ENCODE assay signal across 10 mouse cellular contexts in the genomic region with DNA sequence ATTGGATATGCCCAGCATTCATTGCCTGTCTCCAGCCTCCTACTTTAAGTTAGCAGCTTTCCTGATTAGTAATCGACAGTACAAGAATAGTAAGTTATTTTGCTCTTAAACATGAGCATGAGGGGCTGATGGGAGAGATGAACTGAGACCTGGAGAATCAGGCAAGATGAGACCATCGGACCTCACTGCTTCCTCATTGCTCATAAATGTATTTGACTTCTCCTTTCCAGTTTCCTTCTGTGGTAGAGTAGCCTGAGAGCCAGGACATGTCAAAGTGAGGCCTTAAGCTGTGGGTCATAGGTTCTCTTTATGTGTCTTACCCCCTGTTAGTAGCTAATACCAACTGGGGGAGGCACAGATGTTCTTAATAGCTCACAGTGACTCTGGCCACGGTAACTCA. TPM values are rescaled to one million over a fixed set of nuclear protein-coding genes. Genes with fewer than 3 reads are reported as not detected.
DNase-seq lines count a peak whose midpoint lies in the region; ATAC-seq and TF ChIP-seq lines count a peak whose summit lies in the region.
"Had no signal": no experiment of that assay in that cellular context is flagged by ENCODE, and none has a peak within 500 bp of the region (broad histone marks: within the 10 kb centered on the region; RNA-seq: fewer than 3 reads in every experiment).

No protein-coding gene starts in this region.

- H3K9me3 ChIP-seq in lung, postnatal 0 days (ENCODE audit: low read length), result no peaks in the 10 kb centered on the region
- H3K9me3 ChIP-seq in liver, embryonic 11.5 days (ENCODE audit: control insufficient read depth, low read length), result no peaks in the 10 kb centered on the region
- no peaks in the 10 kb centered on the region for H3K9me3 ChIP-seq in forebrain, embryonic 14.5 days (replicated peaks; ENCODE audit: control insufficient read depth, low read length)
- H3K9me3 ChIP-seq: hindbrain, embryonic 10.5 days; lung, embryonic 15.5 days had no signal

- no peaks in the 10 kb centered on the region; the same call in 1 of the 2 replicates for H3K36me3 ChIP-seq in lung, postnatal 0 days (ENCODE audit: insufficient read depth, low read length)
- H3K36me3 ChIP-seq in liver, embryonic 11.5 days (ENCODE audit: control insufficient read depth, insufficient read depth, low read length), result peaks cover 2% of the 10 kb centered on the region; the same call in 1 of the 2 replicates
- peaks cover 21% of the 10 kb centered on the region for H3K36me3 ChIP-seq in forebrain, embryonic 14.5 days (ENCODE audit: control insufficient read depth, insufficient read depth, low read length)

- no peak overlapping the region for H3K9ac ChIP-seq in lung, postnatal 0 days (replicated peaks; ENCODE audit: low read depth)
- no peak overlapping the region for H3K9ac ChIP-seq in liver, embryonic 11.5 days (ENCODE audit: low read depth, low read length)
- H3K9ac ChIP-seq in forebrain, embryonic 14.5 days (ENCODE audit: low read length), result no peak overlapping the region
- H3K9ac ChIP-seq: lung, embryonic 15.5 days had no signal

- H3K4me1 ChIP-seq in lung, postnatal 0 days (ENCODE audit: insufficient read depth, low read depth, low read length), result no peaks in the 10 kb centered on the region; the same call in 1 of the 2 replicates
- no peaks in the 10 kb centered on the region for H3K4me1 ChIP-seq in liver, embryonic 11.5 days (replicated peaks; ENCODE audit: control insufficient read depth, insufficient read depth, low read length)
- H3K4me1 ChIP-seq in forebrain, embryonic 14.5 days (ENCODE audit: control insufficient read depth, insufficient read depth, low read length), result no peaks in the 10 kb centered on the region
- H3K4me1 ChIP-seq: hindbrain, embryonic 10.5 days; lung, embryonic 15.5 days had no signal

- no peak overlapping the region for H3K4me3 ChIP-seq in lung, postnatal 0 days (ENCODE audit: low read depth, low read length)
- no peak overlapping the region for H3K4me3 ChIP-seq in liver, embryonic 11.5 days (ENCODE audit: low read depth, low read length)
- H3K4me3 ChIP-seq in forebrain, embryonic 14.5 days (ENCODE audit: low read depth, low read length), result no peak overlapping the region
- H3K4me3 ChIP-seq: hindbrain, embryonic 10.5 days; lung, embryonic 15.5 days had no signal

- TF ChIP-seq EP300 in lung, postnatal 0 days (IDR thresholded peaks at IDR 0.05), result no peak

- H3K27me3 ChIP-seq in lung, postnatal 0 days (replicated peaks; ENCODE audit: insufficient read depth, low read length), result no peaks in the 10 kb centered on the region
- H3K27me3 ChIP-seq in liver, embryonic 11.5 days (replicated peaks; ENCODE audit: control insufficient read depth, insufficient read depth, low read length), result no peaks in the 10 kb centered on the region
- no peaks in the 10 kb centered on the region for H3K27me3 ChIP-seq in forebrain, embryonic 14.5 days (replicated peaks; ENCODE audit: control insufficient read depth, insufficient read depth, low read length)
- H3K27me3 ChIP-seq: lung, embryonic 15.5 days had no signal

- 0 out of 2 replicates have a peak overlapping the region, but pooled peaks have one; percentile 14 for H3K4me2 ChIP-seq in lung, postnatal 0 days (replicated peaks; ENCODE audit: low read depth, low read length)
- peak overlapping the region; percentile 56 for H3K4me2 ChIP-seq in liver, embryonic 11.5 days
- no peak overlapping the region for H3K4me2 ChIP-seq in forebrain, embryonic 14.5 days (ENCODE audit: low read length)
- H3K4me2 ChIP-seq: lung, embryonic 15.5 days had no signal

- ATAC-seq in lung, postnatal 0 days, result no peak
- ATAC-seq in liver, embryonic 11.5 days (replicated peaks; ENCODE audit: low FRiP score), result no peak
- peak; percentile 55; the same call in 1 of the 2 replicates for ATAC-seq in neutrophil, adult 5-6 weeks (ENCODE audit: extremely low read depth, insufficient number of reproducible peaks, low FRiP score, poor library complexity, severe bottlenecking)
- ATAC-seq in forebrain, embryonic 14.5 days, result no peak

- no peak for TF ChIP-seq CTCF in lung, postnatal 0 days (IDR thresholded peaks at IDR 0.05)

- DNase-seq in lung, postnatal 0 days (ENCODE audit: low spot score), result peak; percentile 25
- DNase-seq in lung, postnatal 14 days, result no peak
- peak; percentile 23 for DNase-seq in adipocyte (ENCODE audit: low spot score)
- no peak for DNase-seq in liver, embryonic 11.5 days (ENCODE audit: low spot score)
- DNase-seq in frontal cortex, postnatal 14 days (ENCODE audit: low spot score in 2 of 2), result no peak
- no peak for DNase-seq in forebrain, embryonic 14.5 days (ENCODE audit: low spot score)
- DNase-seq: kidney, adult 11 months had no signal

- H3K27ac ChIP-seq in lung, postnatal 0 days (ENCODE audit: low read length), result no peak overlapping the region
- H3K27ac ChIP-seq in liver, embryonic 11.5 days (ENCODE audit: low read depth, low read length), result no peak overlapping the region
- H3K27ac ChIP-seq in forebrain, embryonic 14.5 days (ENCODE audit: low read depth, low read length), result no peak overlapping the region
- H3K27ac ChIP-seq: hindbrain, embryonic 10.5 days; lung, embryonic 15.5 days had no signal

- 73% methylated on average over 3 of the region's 3 CpGs for WGBS in lung, postnatal 0 days
- 63% methylated on average over 3 of the region's 3 CpGs for WGBS in liver, embryonic 11.5 days
- WGBS in forebrain, embryonic 14.5 days, result 95% methylated on average over 3 of the region's 3 CpGs

RNA-seq across cellular contexts. Expression of a gene that starts 1.0 kb away (rescaled TPM):
- polyA plus RNA-seq in lung, postnatal 0 days (2015; fragmentation: Nextera tagmentation; extraction: Ambion mirVana), result 11.4 and 12.6 TPM in 2 replicates
- 5.4 and 8.3 TPM in 2 replicates for polyA plus RNA-seq in liver, embryonic 11.5 days (2014; fragmentation: Nextera tagmentation; extraction: Ambion mirVana)
- total RNA-seq in neutrophil, adult 5-6 weeks (2017), result 537 and 551 TPM in 2 replicates
- polyA plus RNA-seq in forebrain, embryonic 14.5 days (2014; fragmentation: Nextera tagmentation; extraction: Ambion mirVana), result 1.2 and 1.4 TPM in 2 replicates

RNA-seq across cellular contexts. Expression of a gene that starts 54.5 kb away (rescaled TPM):
- polyA plus RNA-seq in lung, postnatal 0 days (2015; fragmentation: Nextera tagmentation; extraction: Ambion mirVana), result 0.10 and 0.12 TPM in 2 replicates
- 0.04 TPM in 1 of 2 replicates, not detected in the other for polyA plus RNA-seq in liver, embryonic 11.5 days (2014; fragmentation: Nextera tagmentation; extraction: Ambion mirVana)
- 0.47 and 0.61 TPM in 2 replicates for total RNA-seq in neutrophil, adult 5-6 weeks (2017)
- 0.18 and 0.23 TPM in 2 replicates for polyA plus RNA-seq in forebrain, embryonic 14.5 days (2014; fragmentation: Nextera tagmentation; extraction: Ambion mirVana)
- polyA plus RNA-seq: hindbrain, embryonic 10.5 days had no signal

Comparison
In these comparisons a context has a peak if more than half of its experiments do, and no peak if none do; other contexts are left out.
1. DNase-seq: peak in lung, postnatal 0 days (single experiment) and adipocyte (single experiment); none in lung, postnatal 14 days (single experiment), liver, embryonic 11.5 days (single experiment), frontal cortex, postnatal 14 days (0 of 2) and forebrain, embryonic 14.5 days (single experiment).